Mouse (Mus musculus) lung, postnatal 0 days (tissue): ENCODE results near the gene Fbln5.

Experiments
- CTCF ChIP-seq: IDR thresholded peaks from 2 replicates; pipeline ENCODE4 v1.5.1; 2016; ENCODE audit warnings: antibody characterized with exemption, mild to moderate bottlenecking
- EP300 ChIP-seq: IDR thresholded peaks from 2 replicates; pipeline ENCODE4 v1.6.1; 2016; ENCODE audit warnings: antibody characterized with exemption, mild to moderate bottlenecking, control low read depth

DNA sequence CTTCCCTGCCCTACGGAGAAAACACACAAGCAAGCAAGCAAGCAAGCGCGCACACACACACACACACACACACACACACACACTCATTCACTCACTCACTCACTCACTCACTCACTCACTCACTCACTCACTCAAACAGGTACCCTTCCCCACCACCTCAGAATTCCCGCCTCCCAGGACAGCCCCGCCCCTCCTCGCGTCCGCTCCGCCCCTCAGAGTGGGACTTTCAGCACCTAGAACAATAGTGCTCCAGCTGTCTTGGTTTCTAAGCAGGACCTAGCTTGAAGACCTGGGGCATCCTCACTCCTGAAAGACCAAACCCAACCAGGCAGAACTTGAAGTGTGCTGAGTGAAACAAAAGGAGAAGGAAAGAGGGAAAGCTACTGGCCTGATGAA lies 100.1 kb downstream of the Fbln5 start:
- TF ChIP-seq CTCF (no peak), EP300 (no peak)
